Mouse (Mus musculus) heart, adult 2 months (tissue): ENCODE measurements around the gene Stmn3.

Experiments used
- CTCF ChIP-seq: fragments of 200-600 bp; IDR thresholded peaks from 2 replicates; pipeline ENCODE4 v1.8.1; 2022; ENCODE audit warnings: antibody characterized with exemption, mild to moderate bottlenecking, moderate library complexity
- EP300 ChIP-seq: fragments of 200-500 bp; IDR thresholded peaks from 2 replicates; pipeline ENCODE4 v1.6.1; 2011; ENCODE audit warnings: low read depth, low read length, control low read depth; ENCODE audit not compliant: insufficient read depth
- POLR2A ChIP-seq: fragments of 200-500 bp; IDR thresholded peaks from 2 replicates; pipeline ENCODE4 v1.6.1; 2011; ENCODE audit warnings: mild to moderate bottlenecking, low read depth, low read length, control low read depth; ENCODE audit not compliant: insufficient read depth

- TF ChIP-seq CTCF (no peak), EP300 (no peak), POLR2A (no peak)
Measured at GRCm38 (mm10) chr2:181279968-181280367, 34.3 kb downstream of the Stmn3 start.
